Mouse (Mus musculus) embryonic facial prominence, embryonic 10.5 days (tissue): Measurements from ENCODE around the gene Smarcb1. TPM values are rescaled to one million over a fixed set of nuclear protein-coding genes. Genes with fewer than 3 reads are reported as not detected.
"Not testable (repeated sequence)": the region's sequence is repeated elsewhere in the genome, so short reads cannot be mapped to it uniquely, and the experiment has no call there.

ENCODE experiments used
- DNase-seq: peaks from one replicate; pipeline ENCODE4 v3.0.0-alpha.2; 2017; ENCODE audit warnings: low spot score
- H3K27ac ChIP-seq: fragments of 300-500 bp; sonication (generic); replicated peaks from 2 replicates; pipeline ENCODE4 v1.5.1; 2016; ENCODE audit warnings: mild to moderate bottlenecking
- H3K27me3 ChIP-seq: fragments of 300-500 bp; sonication (generic); replicated peaks from 2 replicates; pipeline ENCODE4 v1.6.1; 2016; ENCODE audit warnings: low read depth, mild to moderate bottlenecking; ENCODE audit not compliant: poor library complexity, severe bottlenecking
- H3K36me3 ChIP-seq: fragments of 300-500 bp; sonication (generic); replicated peaks from 2 replicates; pipeline ENCODE4 v1.6.1; 2016; ENCODE audit warnings: mild to moderate bottlenecking, moderate library complexity
- H3K4me1 ChIP-seq: fragments of 300-500 bp; sonication (generic); 2 replicates; pipeline ENCODE4 v1.6.1; 2016
- H3K4me3 ChIP-seq: fragments of 300-500 bp; sonication (generic); 2 replicates; pipeline ENCODE4 v1.5.1; 2016; ENCODE audit warnings: mild to moderate bottlenecking, moderate library complexity
- H3K9me3 ChIP-seq: fragments of 300-500 bp; sonication (generic); 2 replicates; pipeline ENCODE4 v1.6.1; 2016; ENCODE audit warnings: mild to moderate bottlenecking
- WGBS: fragments of 180-500 bp; shearing (Covaris S2); methylation state at CpG from one replicate; pipeline ENCODE4 v1.1.7; 2016; 5-methylcytosine and 5-hydroxymethylcytosine counted together
- polyA plus RNA-seq: library from polyadenylated mRNA; unstranded; fragments of >200 nt; fragmentation: Nextera tagmentation; extraction: Ambion mirVana; gene quantifications from 2 replicates; pipeline ENCODE4 v1.2.1, GENCODE M21; 2016

The Smarcb1 gene
- polyA plus RNA-seq, 1 experiment from 2014 or later: 284 TPM

DNA sequence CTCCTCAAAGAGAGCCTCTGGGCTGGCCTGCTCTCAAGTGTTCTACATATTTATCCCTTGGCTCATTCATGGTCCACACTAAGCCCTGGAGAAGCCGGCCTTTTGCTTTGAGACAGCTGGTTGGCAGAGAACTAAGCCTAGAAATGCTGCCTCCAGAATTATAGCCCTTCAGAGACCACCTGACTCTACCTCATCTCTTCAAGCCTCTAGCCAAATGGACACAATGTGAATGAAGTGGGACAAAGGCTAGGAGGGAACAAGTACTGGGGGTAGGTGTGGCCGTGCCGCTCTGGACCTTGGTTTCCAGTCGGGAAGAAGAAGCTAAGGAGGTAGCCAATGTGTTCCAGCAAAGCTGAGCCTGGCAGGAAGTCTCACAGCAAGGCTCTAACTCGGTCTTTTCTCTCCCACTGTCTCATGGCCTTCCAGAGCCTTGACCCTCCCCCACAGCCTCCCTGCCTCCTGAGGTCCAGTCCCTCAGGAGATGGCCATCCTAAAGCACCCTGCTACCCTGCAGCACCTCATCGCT is 23.3 kb downstream of the Smarcb1 start:
- Histone ChIP-seq H3K9me3 (no peaks in the 10 kb centered on the region), H3K27ac (no peak overlapping the region), H3K4me3 (no peak overlapping the region), H3K4me1 (peaks cover 12% of the 10 kb centered on the region), H3K36me3 (peaks cover 98% of the 10 kb centered on the region), H3K27me3 (no peaks in the 10 kb centered on the region)
- WGBS: 80% methylated on average over 6 of the region's 6 CpGs
- DNase-seq: no peak

GRCm38 (mm10) chr10:75897373-75897772 is 24.0 kb downstream of the Smarcb1 start:
- Histone ChIP-seq H3K4me3 (no peak overlapping the region), H3K9me3 (no peaks in the 10 kb centered on the region), H3K27ac (no peak overlapping the region), H3K36me3 (peaks cover 90% of the 10 kb centered on the region), H3K4me1 (peaks cover 17% of the 10 kb centered on the region), H3K27me3 (no peaks in the 10 kb centered on the region)
- DNase-seq: peak; percentile 76
- WGBS: 51% methylated on average over 6 of the region's 6 CpGs

- Histone ChIP-seq H3K4me1 (peaks cover 17% of the 10 kb centered on the region), H3K27ac (no peak overlapping the region), H3K4me3 (no peak overlapping the region), H3K9me3 (no peaks in the 10 kb centered on the region), H3K27me3 (no peaks in the 10 kb centered on the region), H3K36me3 (peaks cover 79% of the 10 kb centered on the region)
- no peak for DNase-seq
- 94% methylated on average over 1 of the region's 1 CpGs for WGBS
Measured at GRCm38 (mm10) chr10:75896208-75896607, 25.2 kb downstream of the Smarcb1 start.

DNA sequence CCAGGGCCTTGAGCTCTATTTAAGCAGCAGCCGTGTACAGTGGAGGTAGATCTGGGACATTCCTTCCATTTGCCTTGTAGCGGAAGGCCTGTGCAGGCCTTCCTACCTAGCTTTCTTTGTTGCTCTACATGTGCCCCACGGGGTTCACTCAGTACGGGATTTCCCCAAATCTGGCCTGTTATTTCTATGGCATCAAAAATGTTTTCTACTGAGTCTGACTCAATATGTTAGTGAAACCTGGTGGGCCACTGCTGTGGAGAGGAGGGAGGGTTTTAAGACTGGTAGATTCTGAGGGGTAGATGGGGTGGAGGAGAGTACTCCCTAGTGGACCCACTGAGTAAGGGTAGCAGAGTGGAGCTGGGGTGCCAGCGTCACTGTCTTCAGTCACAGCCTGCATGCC is 25.7 kb downstream of the Smarcb1 start:
- no peak overlapping the region for H3K4me3 ChIP-seq
- H3K27ac ChIP-seq: no peak overlapping the region
- no peaks in the 10 kb centered on the region for H3K27me3 ChIP-seq
- no peak for DNase-seq
- WGBS: 95% methylated on average over 5 of the region's 5 CpGs
- H3K36me3 ChIP-seq: peaks cover 74% of the 10 kb centered on the region
- H3K9me3 ChIP-seq: no peaks in the 10 kb centered on the region
- peaks cover 17% of the 10 kb centered on the region for H3K4me1 ChIP-seq

DNA sequence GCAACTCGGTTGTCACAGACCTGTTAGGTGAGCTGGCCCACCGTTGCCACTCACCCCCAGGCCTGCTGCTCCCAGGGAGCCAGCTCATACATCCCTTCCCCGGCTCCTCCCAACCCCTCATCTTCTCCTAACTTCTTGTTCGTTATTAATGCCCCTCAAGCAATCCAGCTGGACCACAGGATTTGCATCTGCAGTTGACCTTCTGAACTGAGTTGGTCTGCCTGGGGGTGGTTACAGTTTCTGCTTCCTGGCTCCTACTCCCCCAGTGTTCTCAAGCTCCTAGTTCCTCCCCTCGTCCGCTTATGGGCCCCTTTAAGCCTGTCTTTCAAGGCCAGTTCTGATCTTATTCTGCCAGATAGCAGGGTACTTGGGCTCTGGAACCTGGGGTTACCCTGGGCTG is 26.8 kb downstream of the Smarcb1 start:
- 0 out of 2 replicates have a peak overlapping the region, but pooled peaks have one; percentile 63 for H3K4me3 ChIP-seq
- H3K4me1 ChIP-seq: peaks cover 26% of the 10 kb centered on the region
- no peaks in the 10 kb centered on the region for H3K9me3 ChIP-seq
- no peaks in the 10 kb centered on the region for H3K27me3 ChIP-seq
- DNase-seq: no peak
- no peak overlapping the region for H3K27ac ChIP-seq
- whole genome bisulfite sequencing: 79% methylated on average over 6 of the region's 6 CpGs
- peaks cover 62% of the 10 kb centered on the region for H3K36me3 ChIP-seq

DNA sequence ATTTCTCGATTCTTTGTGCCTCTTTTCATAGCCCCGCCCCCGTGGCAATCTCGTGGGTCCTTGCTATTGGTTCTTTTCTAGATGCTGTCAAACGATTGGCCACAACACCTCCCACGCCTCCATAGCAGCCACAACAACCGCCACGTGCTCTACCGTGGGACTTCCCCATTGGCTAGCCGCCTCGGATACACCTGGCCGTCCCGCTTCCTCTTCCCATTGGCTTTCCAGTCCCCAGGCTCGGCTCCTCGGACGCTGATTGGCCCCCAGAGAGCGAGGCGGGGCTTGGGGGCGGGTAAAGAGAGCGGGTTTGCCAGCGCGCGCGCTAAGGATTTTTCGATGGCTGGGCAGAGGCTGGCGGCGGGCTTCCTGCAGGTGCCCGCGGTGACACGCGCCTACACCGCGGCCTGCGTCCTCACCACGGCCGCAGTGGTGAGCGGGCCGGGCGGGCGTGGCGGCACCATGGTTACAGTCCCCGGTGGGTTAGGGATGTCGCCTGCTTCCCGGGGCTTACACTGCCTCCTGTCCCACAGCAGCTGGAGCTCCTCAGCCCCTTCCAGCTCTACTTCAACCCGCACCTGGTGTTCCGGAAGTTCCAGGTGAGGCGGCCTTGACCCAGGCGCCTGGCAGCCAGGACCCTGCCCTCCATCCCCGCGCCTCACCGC is 28.2 kb downstream of the Smarcb1 start, which contains the start of gene Derl3:
Gene Derl3 (plus strand): TSS at position 325 of the 662 bp plus-strand sequence.
- DNase-seq: peak; percentile 97
- 1% methylated on average over 51 of the region's 51 CpGs for WGBS
- no peaks in the 10 kb centered on the region for H3K27me3 ChIP-seq
- peak within 1 kb of the TSS; percentile 80 for H3K27ac ChIP-seq
- peak within 1 kb of the TSS; percentile 63 for H3K4me3 ChIP-seq
- peaks cover 39% of the 10 kb centered on the region for H3K4me1 ChIP-seq
- H3K36me3 ChIP-seq: peaks cover 49% of the 10 kb centered on the region
- H3K9me3 ChIP-seq: no peaks in the 10 kb centered on the region

DNA sequence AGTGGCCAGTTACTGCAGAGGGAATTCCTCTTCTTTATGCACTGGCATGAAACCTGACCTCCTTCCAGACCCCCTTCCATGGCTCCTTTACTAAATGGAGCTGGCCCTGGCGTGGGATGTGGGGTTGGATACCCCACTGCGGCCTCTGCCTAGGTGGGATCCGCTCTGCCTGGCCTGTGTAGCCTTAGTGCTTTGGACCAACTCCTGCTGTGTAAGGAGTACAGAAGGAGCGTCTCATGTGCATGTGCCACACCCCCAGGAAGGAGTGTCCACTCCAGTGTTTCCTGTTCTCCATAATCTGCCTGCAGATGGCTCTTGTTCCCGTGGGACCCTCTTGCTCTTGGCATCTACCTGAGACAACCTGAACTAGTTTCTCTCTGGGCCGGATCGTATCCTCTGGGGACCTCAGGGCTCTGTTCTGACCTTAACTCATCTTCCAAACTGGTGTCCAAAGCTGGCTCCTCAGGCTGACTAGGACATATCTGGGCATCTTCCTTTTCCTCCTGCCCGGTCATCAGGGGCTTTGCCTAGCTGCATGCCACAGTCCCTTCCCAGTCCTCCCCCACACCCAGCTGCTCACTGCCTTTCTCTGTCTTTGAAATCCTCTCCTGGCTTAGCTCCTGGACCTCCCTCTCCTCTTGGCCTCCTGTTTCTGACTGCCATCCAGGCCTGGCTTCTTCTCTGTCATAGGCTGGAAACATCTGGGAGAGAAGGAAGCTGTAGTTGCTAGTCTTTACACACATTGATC is 31.8 kb downstream of the Smarcb1 start:
- Histone ChIP-seq H3K4me3 (no peak overlapping the region), H3K9me3 (no peaks in the 10 kb centered on the region), H3K36me3 (peaks cover 12% of the 10 kb centered on the region), H3K27me3 (no peaks in the 10 kb centered on the region), H3K27ac (peak overlapping the region; percentile 15; the same call in 1 of the 2 replicates), H3K4me1 (peaks cover 52% of the 10 kb centered on the region)
- no peak for DNase-seq
- 51% methylated on average over 8 of the region's 8 CpGs for WGBS

DNA sequence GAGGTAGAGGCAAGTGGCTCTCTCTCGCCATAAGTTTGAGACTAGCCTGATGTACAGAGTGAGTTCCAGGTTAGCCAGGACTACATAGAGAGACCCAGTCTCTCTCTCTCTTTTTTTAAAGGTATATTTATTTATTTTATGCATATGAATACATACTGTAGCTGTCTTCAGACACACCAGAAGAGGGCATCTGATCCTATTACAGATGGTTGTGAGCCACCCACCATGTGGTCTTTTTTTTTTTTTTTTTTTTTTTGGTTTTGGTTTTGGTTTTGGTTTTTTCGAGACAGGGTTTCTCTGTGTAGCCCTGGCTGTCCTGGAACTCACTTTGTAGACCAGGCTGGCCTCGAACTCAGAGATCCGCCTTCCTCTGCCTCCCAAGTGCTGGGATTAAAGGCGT is 33.9 kb downstream of the Smarcb1 start:
- not testable (repeated sequence) for H3K9me3 ChIP-seq, H3K27ac ChIP-seq, H3K27me3 ChIP-seq, H3K36me3 ChIP-seq, H3K4me3 ChIP-seq, DNase-seq
- WGBS: 82% methylated on average over 5 of the region's 5 CpGs
- peaks cover 43% of the 10 kb centered on the region for H3K4me1 ChIP-seq

DNA sequence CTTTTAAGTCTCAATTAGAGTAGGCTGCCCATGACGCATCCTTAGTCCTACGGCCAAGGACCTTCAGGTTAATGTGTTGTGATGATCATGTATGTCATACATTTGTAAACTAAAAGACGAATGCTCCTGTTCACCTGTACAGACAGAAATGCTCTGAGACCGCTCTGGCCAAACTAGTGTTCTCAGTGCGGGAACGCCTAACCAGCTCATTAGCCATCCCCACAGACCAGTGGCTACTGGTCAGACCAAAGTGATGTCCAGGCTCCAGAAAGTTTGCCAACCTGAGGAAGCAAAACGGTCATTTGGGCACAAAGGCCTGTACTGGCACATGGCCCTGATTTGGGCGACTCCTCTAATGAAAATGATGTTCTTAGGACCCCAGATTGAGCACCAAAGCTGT is 36.7 kb downstream of the Smarcb1 start:
- Histone ChIP-seq H3K27ac (no peak overlapping the region), H3K27me3 (no peaks in the 10 kb centered on the region), H3K9me3 (no peaks in the 10 kb centered on the region), H3K4me3 (no peak overlapping the region), H3K36me3 (no peaks in the 10 kb centered on the region), H3K4me1 (peaks cover 55% of the 10 kb centered on the region)
- 94% methylated on average over 8 of the region's 8 CpGs for WGBS
- no peak for DNase-seq

GRCm38 (mm10) chr10:75883232-75883552 is 38.2 kb downstream of the Smarcb1 start:
- Histone ChIP-seq H3K4me1 (peaks cover 40% of the 10 kb centered on the region), H3K27me3 (no peaks in the 10 kb centered on the region), H3K9me3 (no peaks in the 10 kb centered on the region), H3K36me3 (no peaks in the 10 kb centered on the region), H3K27ac (peak overlapping the region; percentile 65), H3K4me3 (peak overlapping the region; percentile 38)
- WGBS: 3% methylated on average over 10 of the region's 10 CpGs
- peak; percentile 83 for DNase-seq

DNA sequence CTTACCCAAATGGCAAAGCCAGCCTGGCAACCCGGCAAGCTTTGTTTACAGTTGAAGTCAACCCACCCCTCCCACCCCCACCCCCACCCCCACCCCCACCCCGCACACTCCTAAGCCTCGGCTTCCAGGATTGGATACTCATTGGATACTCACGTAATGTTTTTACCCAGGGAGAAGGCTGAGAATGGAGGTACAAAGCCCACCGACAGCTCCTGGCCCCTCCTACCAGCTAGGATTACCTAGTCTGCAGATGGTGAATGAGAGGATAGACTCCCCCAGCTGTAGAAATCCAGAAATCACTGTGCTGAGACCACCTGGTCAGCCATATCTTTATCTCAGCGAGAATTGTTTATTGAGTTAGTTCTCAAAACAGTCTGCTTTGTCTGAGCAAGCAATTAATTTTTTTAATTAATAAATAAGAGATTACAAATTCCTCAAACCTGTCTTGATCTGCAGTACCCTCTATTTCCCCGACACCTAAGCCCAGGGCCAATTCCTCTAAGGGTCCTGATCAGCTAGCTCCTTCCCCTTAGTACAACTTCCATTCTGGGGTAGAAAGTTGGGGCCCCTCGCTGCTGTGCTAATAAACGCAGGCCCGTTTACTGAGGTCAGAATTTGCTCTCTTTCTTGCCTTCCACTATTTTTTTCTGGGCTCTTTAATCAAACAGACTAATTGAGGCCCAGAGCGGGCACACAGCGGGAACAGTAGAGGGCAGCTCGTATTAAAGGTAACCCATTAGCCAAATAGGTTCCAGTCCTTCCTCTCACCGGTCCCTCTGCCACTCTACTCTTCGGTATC is 38.8 kb downstream of the Smarcb1 start:
- DNase-seq: peak; percentile 57
- peak overlapping the region; percentile 75 for H3K27ac ChIP-seq
- peaks cover 37% of the 10 kb centered on the region for H3K4me1 ChIP-seq
- WGBS: 4% methylated on average over 15 of the region's 15 CpGs
- H3K27me3 ChIP-seq: no peaks in the 10 kb centered on the region
- H3K9me3 ChIP-seq: no peaks in the 10 kb centered on the region
- no peaks in the 10 kb centered on the region for H3K36me3 ChIP-seq
- peak overlapping the region; percentile 38 for H3K4me3 ChIP-seq

GRCm38 (mm10) chr10:75881578-75882432 is 39.6 kb downstream of the Smarcb1 start:
- H3K4me1 ChIP-seq: peaks cover 35% of the 10 kb centered on the region
- 11% methylated on average over 20 of the region's 20 CpGs for WGBS
- H3K9me3 ChIP-seq: no peaks in the 10 kb centered on the region
- peak overlapping the region; percentile 75 for H3K27ac ChIP-seq
- H3K36me3 ChIP-seq: no peaks in the 10 kb centered on the region
- H3K27me3 ChIP-seq: no peaks in the 10 kb centered on the region
- no peak for DNase-seq
- peak overlapping the region; percentile 38 for H3K4me3 ChIP-seq
